Mouse (Mus musculus): ENCODE measurements around the gene Brca2. TPM values are rescaled to one million over a fixed set of nuclear protein-coding genes. Genes with fewer than 3 reads are reported as not detected.

Brca2 gene
- polyA plus RNA-seq, 1 experiment from 2014 or later = 23.4 TPM

DNA sequence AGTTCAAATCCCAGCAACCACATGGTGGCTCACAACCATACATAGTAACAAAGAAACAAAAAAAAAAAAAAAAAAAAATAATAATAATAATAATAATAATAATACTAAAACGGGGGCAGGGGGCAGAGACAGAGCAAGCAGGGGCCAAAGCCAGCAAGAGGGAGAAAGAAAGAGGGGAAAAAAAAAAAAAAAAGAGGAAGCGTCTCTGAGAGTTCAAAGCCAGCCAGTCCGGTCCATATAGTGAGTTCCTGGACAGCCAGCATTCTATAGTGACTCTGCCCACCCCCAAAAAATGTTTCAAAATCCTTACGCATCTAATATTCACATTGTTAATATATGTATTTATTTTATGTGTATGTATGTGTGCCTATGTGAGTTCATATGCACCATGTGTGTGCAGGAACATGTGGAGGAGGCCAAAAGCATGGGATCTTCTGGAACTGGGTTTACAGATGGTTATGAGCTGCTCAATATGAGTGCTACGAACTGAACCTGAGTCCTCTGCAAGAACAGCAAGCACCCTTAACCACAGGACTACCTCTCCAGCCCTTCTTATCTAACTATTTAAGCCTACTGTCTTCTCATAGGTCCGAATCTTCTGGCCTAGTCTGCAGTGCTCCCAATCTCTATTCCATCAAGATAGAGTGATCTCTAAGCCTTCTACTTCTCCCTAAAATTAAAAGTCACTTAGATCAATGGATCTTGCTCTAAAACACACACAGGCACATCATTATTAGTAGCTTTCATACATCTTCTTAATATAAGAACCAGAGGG, 11.8 kb upstream of the Brca2 start:
- H3K36me3 ChIP-seq (ENCODE audit: control insufficient read depth, insufficient read depth, low read length) = no peaks in the 10 kb centered on the region
- H3K9me3 ChIP-seq (ENCODE audit: control insufficient read depth, low read length) = no peaks in the 10 kb centered on the region; the same call in 1 of the 2 replicates
- 79% methylated on average over 6 of the region's 6 CpGs for WGBS
- no peaks in the 10 kb centered on the region for H3K4me1 ChIP-seq (replicated peaks; ENCODE audit: control insufficient read depth, insufficient read depth, low read length)
- no peak overlapping the region for H3K9ac ChIP-seq (ENCODE audit: low read length)
- no peak overlapping the region for H3K4me2 ChIP-seq (ENCODE audit: low read depth, low read length)
- no peak overlapping the region for H3K27ac ChIP-seq (ENCODE audit: low read length)
- H3K27me3 ChIP-seq (ENCODE audit: control insufficient read depth, insufficient read depth, low read depth, low read length) = no peaks in the 10 kb centered on the region
- H3K4me3 ChIP-seq (ENCODE audit: low read length) = no peak overlapping the region
- no peak for ATAC-seq (ENCODE audit: low read depth)

DNA sequence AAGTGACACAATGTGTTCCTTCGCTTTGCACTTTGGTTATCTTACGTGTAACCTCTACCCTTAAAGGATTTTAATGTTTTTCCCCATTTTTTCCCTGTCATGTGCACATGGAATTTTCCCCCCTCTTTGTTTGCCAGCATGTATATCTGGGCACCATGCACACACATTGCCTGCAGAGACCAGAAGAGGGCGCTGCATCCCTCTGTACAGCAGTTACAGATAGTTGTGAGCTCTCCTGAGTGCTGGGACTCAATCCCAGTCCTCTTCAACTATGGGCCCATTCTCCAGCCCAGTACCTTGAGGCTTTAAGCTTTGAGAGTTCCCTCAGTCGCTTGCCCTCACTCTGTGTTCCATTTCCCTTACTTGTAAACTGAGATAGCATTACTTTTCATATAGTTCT, 9.2 kb upstream of the Brca2 start:
- no peaks in the 10 kb centered on the region; the same call in 1 of the 2 replicates for H3K9me3 ChIP-seq (ENCODE audit: control insufficient read depth, low read length)
- ATAC-seq (ENCODE audit: low read depth) = no peak
- WGBS = 72% methylated on average over 4 of the region's 4 CpGs

GRCm38 (mm10) chr5:150514027-150514426, 8.4 kb upstream of the Brca2 start:
- Histone ChIP-seq H3K4me2 (ENCODE audit: low read depth, low read length) (no peak overlapping the region), H3K27ac (ENCODE audit: low read length) (no peak overlapping the region), H3K27me3 (ENCODE audit: control insufficient read depth, insufficient read depth, low read depth, low read length) (no peaks in the 10 kb centered on the region), H3K4me1 (replicated peaks; ENCODE audit: control insufficient read depth, insufficient read depth, low read length) (no peaks in the 10 kb centered on the region), H3K9me3 (ENCODE audit: control insufficient read depth, low read length) (no peaks in the 10 kb centered on the region; the same call in 1 of the 2 replicates), H3K4me3 (ENCODE audit: low read length) (no peak overlapping the region), H3K9ac (ENCODE audit: low read length) (no peak overlapping the region), H3K36me3 (ENCODE audit: control insufficient read depth, insufficient read depth, low read length) (no peaks in the 10 kb centered on the region)
- no peak for ATAC-seq (ENCODE audit: low read depth)
- 65% methylated on average over 1 of the region's 1 CpGs for WGBS

More for the DNA sequence above, 9.2 kb upstream of the Brca2 start:
- no peak overlapping the region for H3K27ac ChIP-seq (ENCODE audit: low read length)
- H3K9ac ChIP-seq (ENCODE audit: low read length) = no peak overlapping the region
- no peaks in the 10 kb centered on the region for H3K27me3 ChIP-seq (ENCODE audit: control insufficient read depth, insufficient read depth, low read depth, low read length)
- H3K36me3 ChIP-seq (ENCODE audit: control insufficient read depth, insufficient read depth, low read length) = no peaks in the 10 kb centered on the region
- H3K4me1 ChIP-seq (replicated peaks; ENCODE audit: control insufficient read depth, insufficient read depth, low read length) = no peaks in the 10 kb centered on the region
- no peak overlapping the region for H3K4me3 ChIP-seq (ENCODE audit: low read length)
- H3K4me2 ChIP-seq (ENCODE audit: low read depth, low read length) = no peak overlapping the region

DNA sequence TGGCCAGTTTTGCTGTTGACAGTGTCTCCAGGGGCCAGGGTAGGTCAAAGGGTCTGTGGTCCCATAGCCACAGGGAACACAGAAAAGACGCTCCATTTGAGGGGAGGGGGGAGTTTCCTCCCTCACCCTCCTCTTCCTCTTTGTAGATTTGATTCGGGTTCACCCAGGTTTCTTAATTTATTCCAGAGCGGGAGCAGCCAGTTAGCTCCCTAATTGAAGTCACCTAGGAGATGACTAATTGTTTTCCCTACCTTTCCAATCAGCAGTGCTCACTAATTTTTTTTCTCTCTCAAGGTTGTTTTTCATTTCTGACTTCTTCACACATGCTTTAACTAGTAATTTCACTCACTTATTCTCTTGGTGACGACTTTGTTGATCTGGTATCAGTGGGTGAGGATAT, 4.4 kb upstream of the Brca2 start, which contains the start of gene Zar1l:
Gene Zar1l, minus strand, starts transcription at position 101 of the 400 bp plus-strand sequence.
- Histone ChIP-seq H3K4me2 (ENCODE audit: low read depth, low read length) (no peak within 1 kb of the TSS), H3K27ac (ENCODE audit: low read length) (no peak within 1 kb of the TSS), H3K4me3 (ENCODE audit: low read length) (no peak within 1 kb of the TSS), H3K36me3 (ENCODE audit: control insufficient read depth, insufficient read depth, low read length) (no peaks in the 10 kb centered on the region), H3K9me3 (ENCODE audit: control insufficient read depth, low read length) (no peaks in the 10 kb centered on the region; the same call in 1 of the 2 replicates), H3K27me3 (ENCODE audit: control insufficient read depth, insufficient read depth, low read depth, low read length) (no peaks in the 10 kb centered on the region), H3K9ac (ENCODE audit: low read length) (no peak within 1 kb of the TSS), H3K4me1 (replicated peaks; ENCODE audit: control insufficient read depth, insufficient read depth, low read length) (no peaks in the 10 kb centered on the region)
- 63% methylated on average over 4 of the region's 4 CpGs for WGBS
- no peak for ATAC-seq (ENCODE audit: low read depth)

GRCm38 (mm10) chr5:150519551-150519950, 2.9 kb upstream of the Brca2 start:
- 0 out of 2 replicates have a peak, but pooled peaks cover 5% of the 10 kb centered on the region for H3K4me1 ChIP-seq (replicated peaks; ENCODE audit: control insufficient read depth, insufficient read depth, low read length)
- no peaks in the 10 kb centered on the region for H3K36me3 ChIP-seq (ENCODE audit: control insufficient read depth, insufficient read depth, low read length)
- no peak overlapping the region for H3K27ac ChIP-seq (ENCODE audit: low read length)
- 93% methylated on average over 1 of the region's 1 CpGs for WGBS
- no peaks in the 10 kb centered on the region for H3K27me3 ChIP-seq (ENCODE audit: control insufficient read depth, insufficient read depth, low read depth, low read length)
- ATAC-seq (ENCODE audit: low read depth) = no peak
- no peaks in the 10 kb centered on the region for H3K9me3 ChIP-seq (ENCODE audit: control insufficient read depth, low read length)
- H3K9ac ChIP-seq (ENCODE audit: low read length) = no peak overlapping the region
- H3K4me3 ChIP-seq (ENCODE audit: low read length) = no peak overlapping the region
- H3K4me2 ChIP-seq (ENCODE audit: low read depth, low read length) = no peak overlapping the region

DNA sequence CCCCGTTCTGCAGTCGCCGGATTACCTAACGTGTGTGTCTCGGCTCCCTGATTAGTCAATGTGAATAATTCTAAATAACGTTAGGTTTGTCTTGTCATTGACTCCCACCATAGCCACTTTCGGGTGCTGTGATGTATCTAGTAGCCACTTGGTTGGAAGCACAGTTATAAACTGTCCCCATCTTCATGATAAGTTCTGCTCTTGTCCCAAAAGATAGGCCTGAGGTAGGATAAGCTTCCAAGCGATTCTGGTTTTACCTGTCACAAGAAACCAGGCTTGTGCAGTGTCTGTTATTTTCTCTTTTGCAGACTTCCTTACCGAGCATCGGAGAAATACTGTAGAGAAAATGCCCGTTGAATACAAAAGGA, 421 bp downstream of the Brca2 start:
- H3K9me3 ChIP-seq (ENCODE audit: control insufficient read depth, low read length) = no peaks in the 10 kb centered on the region
- peak overlapping the region; percentile 88 for H3K27ac ChIP-seq (ENCODE audit: low read length)
- 0 out of 2 replicates have a peak, but pooled peaks cover 5% of the 10 kb centered on the region for H3K4me1 ChIP-seq (replicated peaks; ENCODE audit: control insufficient read depth, insufficient read depth, low read length)
- 4% methylated on average over 11 of the region's 11 CpGs for WGBS
- peak overlapping the region; percentile 90 for H3K4me3 ChIP-seq (ENCODE audit: low read length)
- ATAC-seq (ENCODE audit: low read depth) = no peak
- no peaks in the 10 kb centered on the region for H3K27me3 ChIP-seq (ENCODE audit: control insufficient read depth, insufficient read depth, low read depth, low read length)
- H3K36me3 ChIP-seq (ENCODE audit: control insufficient read depth, insufficient read depth, low read length) = no peaks in the 10 kb centered on the region
- peak overlapping the region; percentile 95 for H3K9ac ChIP-seq (ENCODE audit: low read length)
- peak overlapping the region; percentile 77 for H3K4me2 ChIP-seq (ENCODE audit: low read depth, low read length)

DNA sequence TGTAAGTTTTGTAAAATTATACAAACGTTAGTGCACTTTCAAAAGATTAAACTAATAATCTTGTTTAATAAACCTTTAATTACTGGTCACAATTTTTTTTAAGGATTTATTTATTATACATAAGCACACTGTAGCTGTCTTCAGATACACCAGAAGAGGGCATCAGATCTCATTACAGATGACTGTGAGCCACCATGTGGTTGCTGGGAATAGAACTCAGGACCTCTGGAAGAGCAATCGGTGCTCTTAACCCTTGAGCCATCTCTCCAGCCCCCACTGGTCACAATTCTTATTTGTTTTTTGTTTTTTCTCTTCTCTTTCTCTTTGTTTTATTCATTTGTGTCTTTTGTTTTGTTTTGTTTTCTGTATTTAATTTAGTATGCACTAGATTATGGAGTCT, 2.8 kb downstream of the Brca2 start:
- Histone ChIP-seq H3K36me3 (ENCODE audit: control insufficient read depth, insufficient read depth, low read length) (0 out of 2 replicates have a peak, but pooled peaks cover 2% of the 10 kb centered on the region), H3K27me3 (ENCODE audit: control insufficient read depth, insufficient read depth, low read depth, low read length) (no peaks in the 10 kb centered on the region), H3K4me3 (ENCODE audit: low read length) (no peak overlapping the region), H3K4me2 (ENCODE audit: low read depth, low read length) (no peak overlapping the region), H3K27ac (ENCODE audit: low read length) (no peak overlapping the region), H3K9ac (ENCODE audit: low read length) (no peak overlapping the region), H3K9me3 (ENCODE audit: control insufficient read depth, low read length) (no peaks in the 10 kb centered on the region), H3K4me1 (replicated peaks; ENCODE audit: control insufficient read depth, insufficient read depth, low read length) (0 out of 2 replicates have a peak, but pooled peaks cover 5% of the 10 kb centered on the region)
- ATAC-seq (ENCODE audit: low read depth) = no peak
- 75% methylated on average over 2 of the region's 2 CpGs for WGBS

DNA sequence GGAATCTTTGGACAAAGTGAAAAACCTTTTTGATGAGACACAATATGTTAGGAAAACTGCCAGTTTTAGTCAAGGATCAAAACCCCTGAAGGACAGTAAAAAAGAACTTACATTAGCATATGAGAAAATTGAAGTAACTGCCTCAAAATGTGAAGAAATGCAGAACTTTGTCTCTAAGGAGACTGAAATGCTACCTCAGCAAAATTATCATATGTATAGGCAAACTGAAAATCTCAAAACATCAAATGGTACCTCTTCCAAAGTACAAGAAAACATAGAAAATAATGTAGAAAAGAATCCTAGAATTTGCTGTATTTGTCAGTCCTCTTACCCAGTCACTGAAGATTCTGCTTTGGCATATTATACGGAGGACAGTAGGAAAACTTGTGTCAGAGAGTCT, 18.9 kb downstream of the Brca2 start:
- 98% methylated on average over 1 of the region's 1 CpGs for WGBS
- H3K9me3 ChIP-seq (ENCODE audit: control insufficient read depth, low read length) = no peaks in the 10 kb centered on the region

DNA sequence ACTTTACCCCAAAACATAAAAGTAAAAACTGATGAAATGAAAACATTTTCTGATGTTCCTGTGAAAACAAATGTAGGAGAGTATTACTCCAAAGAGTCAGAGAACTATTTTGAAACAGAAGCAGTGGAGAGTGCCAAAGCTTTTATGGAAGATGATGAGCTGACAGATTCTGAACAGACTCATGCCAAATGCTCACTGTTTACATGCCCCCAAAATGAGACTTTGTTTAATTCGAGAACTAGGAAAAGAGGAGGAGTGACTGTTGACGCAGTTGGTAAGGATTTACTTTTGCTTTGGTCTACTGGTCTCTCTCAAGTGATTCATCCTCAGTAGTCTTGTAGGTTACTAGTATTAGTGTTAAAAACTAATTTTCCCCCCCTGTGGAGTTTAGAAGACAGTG, 20.8 kb downstream of the Brca2 start:
- no peak overlapping the region for H3K4me2 ChIP-seq (ENCODE audit: low read depth, low read length)
- no peak overlapping the region for H3K4me3 ChIP-seq (ENCODE audit: low read length)
- no peaks in the 10 kb centered on the region for H3K27me3 ChIP-seq (ENCODE audit: control insufficient read depth, insufficient read depth, low read depth, low read length)
- no peak overlapping the region for H3K27ac ChIP-seq (ENCODE audit: low read length)
- H3K9me3 ChIP-seq (ENCODE audit: control insufficient read depth, low read length) = no peaks in the 10 kb centered on the region
- H3K4me1 ChIP-seq (replicated peaks; ENCODE audit: control insufficient read depth, insufficient read depth, low read length) = 0 out of 2 replicates have a peak, but pooled peaks cover 2% of the 10 kb centered on the region
- peak; percentile 85 for ATAC-seq (ENCODE audit: low read depth)
- 57% methylated on average over 2 of the region's 2 CpGs for WGBS
- H3K36me3 ChIP-seq (ENCODE audit: control insufficient read depth, insufficient read depth, low read length) = peaks cover 18% of the 10 kb centered on the region
- H3K9ac ChIP-seq (ENCODE audit: low read length) = no peak overlapping the region

More for the DNA sequence above, 18.9 kb downstream of the Brca2 start:
- Histone ChIP-seq H3K4me3 (ENCODE audit: low read length) (no peak overlapping the region), H3K27ac (ENCODE audit: low read length) (no peak overlapping the region), H3K27me3 (ENCODE audit: control insufficient read depth, insufficient read depth, low read depth, low read length) (no peaks in the 10 kb centered on the region), H3K9ac (ENCODE audit: low read length) (no peak overlapping the region), H3K4me2 (ENCODE audit: low read depth, low read length) (no peak overlapping the region), H3K36me3 (ENCODE audit: control insufficient read depth, insufficient read depth, low read length) (peaks cover 27% of the 10 kb centered on the region), H3K4me1 (replicated peaks; ENCODE audit: control insufficient read depth, insufficient read depth, low read length) (0 out of 2 replicates have a peak, but pooled peaks cover 2% of the 10 kb centered on the region)
- no peak for ATAC-seq (ENCODE audit: low read depth)

All from lung, embryonic 16.5 days (tissue).